Mouse (Mus musculus) 3T3-L1 (cell line): ENCODE measurements around the gene Taok1.

Source experiments
- DNase-seq: peaks from one replicate; pipeline ENCODE4 v3.0.0-alpha.2; 2015; ENCODE audit warnings: low read depth, low spot score

Gene Taok1

DNA sequence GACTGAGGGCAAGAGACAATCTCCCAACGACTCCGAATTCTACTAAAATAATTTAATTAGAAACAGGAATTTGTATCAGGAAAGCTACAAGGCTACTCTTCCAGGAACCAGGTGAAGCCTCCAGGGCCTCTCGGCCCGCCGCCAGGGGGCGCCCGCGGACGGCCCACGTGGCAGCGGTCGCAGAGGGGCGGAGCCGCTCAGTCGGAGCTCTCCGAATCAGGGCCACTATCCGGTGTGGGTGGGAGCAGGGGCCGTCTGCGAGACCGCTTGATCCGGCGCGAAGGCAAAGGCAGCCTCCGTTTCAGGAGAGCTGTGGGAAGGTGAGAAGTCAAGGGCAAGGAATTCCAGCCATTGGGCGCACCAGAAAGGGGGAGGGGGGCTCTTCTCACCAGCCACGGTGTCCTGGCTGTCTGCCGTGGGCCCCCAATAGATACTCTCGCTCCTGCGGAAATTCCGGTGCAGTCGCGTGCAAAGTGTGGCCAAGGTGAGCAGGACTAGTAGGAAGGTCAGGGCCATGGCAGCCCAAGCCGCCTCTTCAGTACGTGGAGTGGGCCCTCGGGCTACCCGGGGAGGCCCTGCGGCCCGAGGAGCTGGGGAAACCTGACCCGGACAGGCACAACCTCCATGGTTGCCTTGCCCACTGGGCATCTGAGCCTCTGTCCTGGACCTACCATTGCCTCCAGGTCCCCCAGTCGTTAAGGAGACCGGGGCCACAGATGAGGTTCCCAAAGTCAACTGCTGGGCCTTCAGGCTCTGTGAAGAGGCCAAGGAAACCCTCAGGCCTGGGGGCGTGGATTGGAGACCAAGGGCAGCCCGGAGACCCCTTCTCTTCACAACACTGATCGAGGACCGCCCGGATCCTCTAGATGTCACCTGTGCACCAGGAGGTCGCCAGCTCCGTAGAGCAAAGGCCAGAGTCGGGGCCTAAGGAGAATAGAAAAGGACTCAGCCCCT lies 99.3 kb downstream of the Taok1 start:
- DNase-seq = peak; percentile 54

DNA sequence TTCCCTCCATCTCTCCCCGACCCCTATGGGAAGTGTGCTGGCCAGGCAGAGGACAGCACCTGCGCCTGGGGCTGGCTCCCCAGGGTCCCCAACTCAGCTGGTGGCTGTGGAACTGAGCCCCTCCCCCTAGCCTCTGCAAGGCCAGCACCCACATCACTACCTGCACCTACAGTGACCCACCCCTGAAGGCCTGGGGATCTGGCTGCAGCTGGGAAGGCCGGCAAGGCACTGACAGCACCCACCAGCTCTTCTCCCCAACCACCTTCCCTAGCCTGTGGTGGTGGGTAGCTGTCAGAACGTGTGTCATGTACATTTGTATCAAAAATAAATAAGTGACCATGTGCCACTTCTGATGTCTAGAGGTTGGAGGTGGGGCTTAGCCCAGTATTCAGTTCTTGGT lies 100.2 kb downstream of the Taok1 start:
- DNase-seq = no peak

DNA sequence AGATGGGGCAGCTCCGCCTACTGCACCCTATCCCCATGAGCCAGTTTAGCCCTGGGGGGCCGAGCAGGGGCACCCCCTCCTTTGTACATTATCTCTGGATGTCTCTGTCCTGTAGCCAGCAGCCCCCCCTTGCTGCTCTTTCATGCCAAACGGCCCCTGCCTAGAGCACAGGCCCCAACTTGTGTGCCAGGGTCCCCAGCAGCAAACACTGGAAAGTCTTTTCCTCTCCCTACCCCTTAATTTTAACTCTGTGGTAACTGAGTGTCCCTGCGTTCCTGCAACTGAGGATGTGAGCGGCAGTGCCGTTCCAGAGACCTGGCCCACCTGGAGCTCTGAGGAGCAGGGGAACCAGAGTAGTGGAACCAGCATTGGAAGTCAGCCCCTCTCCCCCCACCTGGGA lies 100.7 kb downstream of the Taok1 start:
- no peak for DNase-seq

DNA sequence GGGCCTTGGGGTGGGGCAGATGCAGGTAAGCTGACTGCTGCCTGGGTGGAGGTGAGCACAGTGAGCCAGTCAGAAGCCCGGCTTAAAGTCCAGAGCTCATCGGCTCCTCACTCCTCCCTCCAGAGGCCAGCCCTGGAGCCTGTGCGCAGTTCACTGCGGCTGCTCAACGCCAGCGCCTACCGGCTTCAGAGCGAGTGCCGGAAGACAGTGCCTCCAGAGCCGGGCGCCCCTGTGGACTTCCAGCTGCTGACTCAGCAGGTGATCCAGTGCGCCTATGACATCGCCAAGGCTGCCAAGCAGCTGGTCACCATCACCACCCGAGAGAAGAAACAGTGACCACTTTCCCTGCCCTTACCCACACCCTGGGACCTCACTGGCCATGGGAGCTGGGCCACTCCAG lies 101.3 kb downstream of the Taok1 start:
- no peak for DNase-seq

DNA sequence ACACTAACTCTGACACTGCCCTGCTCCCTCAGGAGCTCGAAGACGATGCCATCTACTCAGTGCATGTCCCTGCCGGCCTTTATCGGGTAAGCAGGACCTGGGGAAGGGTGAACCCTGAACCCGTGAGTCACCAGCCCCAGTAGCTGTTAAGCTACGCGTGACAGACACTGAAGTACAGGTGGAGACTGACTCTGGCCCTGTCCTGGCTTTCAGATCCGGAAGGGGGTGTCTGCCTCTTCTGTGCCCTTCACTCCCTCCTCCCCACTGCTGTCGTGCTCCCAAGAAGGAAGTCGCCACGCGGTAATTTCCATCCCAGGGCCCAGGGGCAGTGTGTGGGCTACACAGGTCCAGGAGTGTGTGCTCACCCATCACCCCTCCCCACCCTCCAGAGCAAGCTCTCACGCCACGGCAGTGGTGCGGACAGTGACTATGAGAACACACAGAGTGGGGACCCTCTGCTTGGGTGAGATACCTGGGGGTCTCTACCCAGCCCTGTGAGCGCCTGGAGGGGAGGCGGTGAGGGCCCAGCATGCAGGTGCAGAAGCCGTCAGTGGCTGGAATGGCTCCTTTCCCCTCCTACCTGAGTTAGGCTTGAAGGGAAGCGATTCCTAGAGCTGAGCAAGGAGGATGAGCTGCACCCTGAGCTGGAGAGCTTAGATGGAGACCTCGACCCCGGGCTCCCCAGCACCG lies 102.2 kb downstream of the Taok1 start:
- DNase-seq = no peak

DNA sequence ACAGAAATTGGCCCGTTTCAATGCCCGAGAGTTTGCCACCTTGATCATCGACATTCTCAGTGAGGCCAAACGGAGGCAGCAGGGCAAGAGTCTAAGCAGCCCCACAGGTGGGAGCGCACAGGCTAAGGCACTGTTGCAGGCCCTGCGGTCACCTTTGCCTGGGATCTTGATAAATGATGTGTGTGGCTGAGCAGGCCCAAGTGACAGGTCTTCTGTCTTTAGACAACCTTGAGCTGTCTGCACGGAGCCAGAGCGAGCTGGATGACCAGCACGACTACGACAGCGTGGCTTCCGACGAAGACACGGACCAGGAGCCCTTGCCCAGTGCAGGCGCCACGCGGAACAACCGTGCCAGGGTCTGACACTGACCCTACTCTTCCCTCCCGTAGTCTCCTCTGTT lies 103.2 kb downstream of the Taok1 start:
- DNase-seq = no peak

DNA sequence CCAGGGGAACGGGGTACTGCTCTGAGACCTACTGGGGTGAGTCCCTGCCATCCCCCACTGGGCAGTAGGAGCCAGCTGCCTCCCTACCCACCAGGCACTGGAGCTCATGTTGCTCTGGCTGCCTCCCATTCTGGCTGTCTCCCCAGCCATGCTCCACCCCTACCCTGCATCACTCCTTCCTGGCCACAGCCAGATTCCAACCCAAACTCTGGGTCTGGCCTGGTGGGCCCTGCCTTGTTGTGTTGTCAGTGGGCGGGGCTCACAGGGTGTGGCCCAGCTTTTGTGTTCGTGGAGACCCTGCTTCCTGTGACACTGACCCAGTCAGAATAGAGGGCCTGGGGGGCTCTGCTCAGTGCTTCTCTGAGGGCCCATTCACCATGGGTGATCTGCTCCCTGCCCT lies 104.1 kb downstream of the Taok1 start:
- DNase-seq = peak; percentile 70

DNA sequence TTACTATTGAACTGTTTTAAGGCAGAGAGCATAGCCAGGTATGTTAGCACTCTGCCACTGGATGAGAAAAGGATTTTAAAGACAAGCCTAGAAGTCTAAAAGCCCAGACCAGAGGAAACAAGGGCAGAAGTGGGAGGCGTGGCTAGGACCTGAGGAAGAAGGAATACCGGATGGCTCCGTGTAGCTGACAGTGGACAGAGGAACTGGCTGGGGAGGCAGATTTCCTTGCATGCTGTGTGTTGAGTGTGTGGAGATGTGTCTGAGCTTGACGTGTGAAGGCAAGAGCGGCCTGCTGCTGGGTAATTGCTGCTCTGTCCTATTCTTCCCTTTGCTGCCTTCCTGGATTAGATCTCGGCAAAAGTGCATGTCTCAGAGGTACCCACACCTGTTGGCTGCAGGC lies 105.1 kb downstream of the Taok1 start:
- DNase-seq = no peak

DNA sequence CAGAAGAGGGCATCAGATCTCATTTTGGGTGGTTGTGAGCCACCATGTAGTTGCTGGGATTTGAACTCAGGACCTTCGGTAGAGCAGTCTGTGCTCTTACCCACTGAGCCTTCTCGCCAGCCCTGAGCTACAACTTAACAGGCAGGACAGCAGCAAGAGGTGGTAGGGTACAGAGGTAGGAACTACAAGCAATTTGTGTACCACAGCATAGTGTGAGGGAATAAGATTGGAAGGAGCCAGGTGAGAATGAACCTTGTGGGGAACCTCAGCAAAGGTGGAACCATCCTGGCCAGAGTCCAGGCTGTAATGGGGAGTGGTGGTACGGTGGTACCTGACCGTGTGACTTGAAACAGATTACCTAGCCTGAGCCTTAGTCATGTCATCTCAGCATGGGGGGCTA lies 105.6 kb downstream of the Taok1 start:
- DNase-seq = no peak

DNA sequence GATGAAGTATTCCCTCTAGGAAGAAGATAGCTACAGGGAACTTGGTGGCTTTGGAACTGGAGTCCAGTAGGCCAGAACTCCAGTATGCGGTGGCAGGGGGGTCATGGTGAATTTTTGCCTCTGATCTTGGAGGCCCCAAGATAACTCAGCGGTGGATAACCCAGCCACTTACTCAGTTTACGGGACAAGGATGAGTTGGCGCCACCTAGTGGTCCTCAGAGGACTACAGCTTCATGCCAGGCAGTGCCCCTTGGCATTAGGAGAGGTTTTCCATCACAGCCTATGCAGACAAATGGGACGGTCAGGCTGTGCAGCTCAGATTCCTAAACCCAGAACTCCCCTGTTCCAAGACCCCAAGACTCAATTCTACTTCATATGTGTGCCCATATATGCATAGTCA lies 106.2 kb downstream of the Taok1 start:
- DNase-seq = peak; percentile 90

DNA sequence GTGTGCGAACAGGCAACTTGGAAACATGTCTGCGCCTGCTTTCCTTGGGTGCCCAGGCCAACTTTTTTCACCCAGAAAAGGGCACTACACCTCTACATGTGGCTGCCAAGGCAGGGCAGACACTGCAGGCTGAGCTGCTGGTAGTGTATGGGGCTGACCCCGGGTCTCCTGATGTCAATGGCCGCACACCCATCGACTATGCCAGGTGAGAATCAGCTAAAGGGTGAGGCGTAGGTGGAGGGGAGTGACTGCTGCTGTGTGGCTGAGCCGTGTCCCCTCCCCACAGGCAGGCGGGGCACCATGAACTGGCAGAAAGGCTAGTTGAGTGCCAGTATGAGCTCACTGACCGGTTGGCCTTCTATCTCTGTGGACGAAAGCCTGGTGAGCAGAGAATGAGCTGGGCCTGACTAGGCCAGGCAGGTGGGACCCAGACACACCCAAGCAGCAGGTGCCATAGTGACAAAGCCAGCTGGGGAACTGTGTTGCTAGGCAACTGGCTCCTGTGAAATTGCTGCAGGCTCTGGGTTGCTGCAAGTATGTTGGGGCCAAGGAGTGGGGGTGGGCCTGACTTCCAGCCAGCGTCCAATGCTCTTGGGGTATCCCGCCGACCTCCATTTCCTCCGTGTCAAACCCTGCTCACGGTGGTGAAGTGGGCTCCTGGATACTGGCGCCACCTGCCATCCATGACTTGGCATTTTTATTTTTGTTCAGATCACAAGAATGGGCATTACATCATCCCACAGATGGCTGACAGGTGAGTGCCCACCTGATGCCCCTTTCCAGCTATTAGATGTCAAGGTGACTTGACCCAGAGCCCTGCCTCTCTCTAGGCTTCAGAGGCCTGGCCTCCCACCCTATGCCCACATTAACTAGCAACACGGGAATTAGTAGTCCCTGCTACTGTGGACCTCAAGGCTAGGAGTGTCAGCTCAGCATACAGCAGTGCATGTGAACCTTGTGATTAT lies 107.0 kb downstream of the Taok1 start:
- no peak for DNase-seq

DNA sequence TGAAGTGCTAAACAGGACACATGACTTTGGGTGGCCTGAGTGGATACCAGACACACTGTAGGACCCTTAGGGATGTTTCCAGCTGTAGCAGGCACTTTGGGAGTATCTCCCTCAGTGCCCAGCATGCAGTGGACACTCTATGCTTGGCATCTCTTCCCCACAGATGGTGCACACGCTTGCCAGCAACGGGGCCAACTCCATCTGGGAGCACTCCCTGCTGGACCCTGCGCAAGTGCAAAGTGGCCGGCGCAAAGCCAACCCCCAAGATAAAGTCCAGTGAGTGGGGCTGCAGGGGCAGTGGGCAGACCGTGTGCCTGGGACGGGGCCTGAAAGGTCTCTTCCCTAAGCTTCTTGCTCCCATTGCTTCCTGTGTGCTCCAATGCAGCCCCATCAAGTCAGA lies 108.3 kb downstream of the Taok1 start:
- no peak for DNase-seq

DNA sequence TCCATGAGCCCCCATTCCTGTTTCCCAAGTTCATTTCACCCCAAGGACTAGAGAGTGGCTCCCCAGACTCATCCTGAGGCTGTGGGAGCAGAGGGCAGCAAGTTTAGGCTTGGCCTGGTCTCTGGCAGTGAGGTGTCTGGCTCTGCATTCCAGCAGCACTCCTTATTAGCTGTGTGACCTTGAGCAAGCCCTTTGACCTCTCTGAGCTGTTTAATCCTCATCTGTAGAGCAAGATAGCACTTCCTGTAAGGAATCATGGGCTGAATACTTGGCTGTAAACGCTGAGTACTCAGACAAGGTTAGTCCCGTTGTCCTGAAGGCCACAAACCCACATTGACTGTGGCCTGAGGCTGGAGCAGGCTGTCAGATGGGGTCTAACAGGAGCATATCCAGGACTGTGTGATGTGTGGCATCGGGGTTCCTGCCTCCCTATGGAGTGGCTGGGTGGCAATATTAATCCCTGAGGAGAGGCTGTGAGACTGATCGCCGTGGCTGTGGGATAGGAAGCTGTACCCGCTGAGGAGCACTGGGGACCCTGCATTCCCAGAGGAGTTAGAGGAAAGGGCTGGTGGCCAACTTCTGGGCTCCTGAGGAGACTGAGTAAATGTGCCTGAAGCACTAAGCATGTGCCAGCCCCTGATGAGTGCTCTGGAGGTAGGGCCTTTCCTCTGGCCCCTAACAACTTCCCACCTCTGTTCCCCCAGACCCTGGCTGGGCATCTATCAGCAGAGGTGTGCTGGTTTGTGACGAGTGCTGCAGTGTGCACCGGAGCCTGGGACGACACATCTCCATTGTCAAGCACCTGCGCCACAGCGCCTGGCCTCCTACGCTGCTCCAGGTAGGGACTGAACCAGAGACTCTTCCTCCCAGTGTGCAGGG lies 109.1 kb downstream of the Taok1 start:
- DNase-seq = no peak

DNA sequence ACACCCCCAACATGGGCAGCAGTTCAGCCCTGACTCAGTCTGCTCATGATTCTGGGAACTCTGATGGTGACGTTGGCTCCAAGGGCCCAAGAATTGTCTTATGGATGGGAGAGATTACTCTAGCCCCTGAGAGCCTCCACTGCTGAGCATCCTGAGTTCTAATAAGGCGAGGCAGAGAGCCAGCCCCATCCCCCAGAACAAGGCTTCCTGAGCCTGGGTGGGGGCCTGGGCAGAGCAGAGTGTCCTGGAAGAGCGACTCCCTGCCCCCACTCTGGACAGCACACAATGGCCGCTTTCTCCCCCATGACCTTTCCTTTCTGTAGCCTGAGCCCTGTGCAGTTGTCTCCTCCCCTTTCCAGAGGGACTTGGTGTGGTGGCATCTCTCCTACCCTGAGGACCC lies 109.8 kb downstream of the Taok1 start:
- no peak for DNase-seq

DNA sequence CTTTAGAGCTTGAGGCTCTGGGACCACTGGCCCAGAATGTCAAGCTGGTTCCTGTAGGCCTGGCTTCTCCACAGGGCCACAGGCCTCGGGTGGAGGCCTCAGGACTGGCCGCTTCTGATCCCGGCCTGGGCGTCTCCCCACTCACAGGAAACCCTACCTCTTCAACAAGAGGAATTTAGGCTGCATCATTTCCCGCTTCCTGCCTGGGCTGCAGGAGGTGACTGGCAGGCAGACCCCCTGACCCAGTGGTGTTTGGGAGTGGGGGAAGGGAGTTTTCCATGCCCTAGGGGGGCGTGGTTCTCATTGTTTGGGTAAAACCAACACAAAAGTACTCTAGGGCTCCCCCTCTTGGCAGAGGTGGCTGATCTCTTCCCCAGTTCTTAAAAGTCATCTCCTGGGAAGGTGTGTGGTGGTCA lies 110.3 kb downstream of the Taok1 start:
- DNase-seq = peak; percentile 79

DNA sequence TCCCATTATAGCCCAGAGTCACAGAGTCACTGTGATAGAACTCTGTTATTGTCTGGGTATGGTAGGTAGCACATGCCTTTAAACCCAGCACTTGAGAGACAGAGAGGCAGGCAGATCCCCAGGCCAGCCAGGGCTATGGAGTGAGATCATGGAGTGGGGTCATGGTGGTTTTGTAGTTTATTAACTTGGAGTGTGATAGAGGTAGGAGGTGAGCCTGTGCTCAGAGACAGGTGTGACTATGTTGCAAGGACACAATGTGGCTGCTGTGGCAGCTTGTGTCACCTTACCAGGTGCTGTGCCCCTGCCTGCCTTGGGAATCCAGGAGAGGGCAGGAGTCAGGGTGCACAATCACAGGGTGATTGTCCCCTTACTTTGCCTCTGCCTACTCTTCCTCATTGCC lies 112.1 kb downstream of the Taok1 start:
- no peak for DNase-seq

DNA sequence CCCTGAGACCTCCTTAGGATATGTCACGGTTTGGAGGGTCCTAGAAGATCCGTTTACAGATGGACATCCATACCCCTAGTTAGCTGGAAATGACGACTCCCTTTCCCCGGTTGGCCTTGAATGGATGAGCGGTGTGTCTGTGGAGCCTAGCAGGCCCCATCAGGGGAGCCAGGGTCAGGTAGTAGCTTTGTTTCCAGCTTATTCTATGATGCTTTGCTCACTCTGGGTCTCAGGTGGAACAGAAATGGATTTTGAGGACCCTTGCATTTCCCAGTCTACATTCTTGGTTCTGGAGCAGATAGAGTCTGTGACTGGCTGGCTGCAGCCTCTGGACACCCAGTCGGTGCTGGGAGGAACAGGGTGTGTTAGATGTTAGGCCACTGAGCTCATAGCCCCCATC lies 112.8 kb downstream of the Taok1 start:
- no peak for DNase-seq

DNA sequence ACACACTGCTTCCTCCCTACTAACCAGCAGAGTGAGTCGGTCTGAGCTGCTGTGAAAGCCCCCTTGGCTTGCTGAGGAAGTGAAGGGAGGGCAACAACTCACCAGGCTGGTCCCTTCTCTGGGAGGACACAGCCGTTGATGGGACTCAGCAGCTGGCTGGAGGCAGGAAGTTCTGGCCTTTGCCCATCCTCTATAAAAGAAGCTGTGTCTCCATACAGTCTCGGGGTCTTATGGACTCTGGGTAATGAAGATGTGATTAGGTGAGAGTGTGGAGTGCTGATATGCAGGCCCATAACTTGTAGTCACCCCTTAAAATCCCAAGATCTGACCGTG lies 113.3 kb downstream of the Taok1 start:
- no peak for DNase-seq

DNA sequence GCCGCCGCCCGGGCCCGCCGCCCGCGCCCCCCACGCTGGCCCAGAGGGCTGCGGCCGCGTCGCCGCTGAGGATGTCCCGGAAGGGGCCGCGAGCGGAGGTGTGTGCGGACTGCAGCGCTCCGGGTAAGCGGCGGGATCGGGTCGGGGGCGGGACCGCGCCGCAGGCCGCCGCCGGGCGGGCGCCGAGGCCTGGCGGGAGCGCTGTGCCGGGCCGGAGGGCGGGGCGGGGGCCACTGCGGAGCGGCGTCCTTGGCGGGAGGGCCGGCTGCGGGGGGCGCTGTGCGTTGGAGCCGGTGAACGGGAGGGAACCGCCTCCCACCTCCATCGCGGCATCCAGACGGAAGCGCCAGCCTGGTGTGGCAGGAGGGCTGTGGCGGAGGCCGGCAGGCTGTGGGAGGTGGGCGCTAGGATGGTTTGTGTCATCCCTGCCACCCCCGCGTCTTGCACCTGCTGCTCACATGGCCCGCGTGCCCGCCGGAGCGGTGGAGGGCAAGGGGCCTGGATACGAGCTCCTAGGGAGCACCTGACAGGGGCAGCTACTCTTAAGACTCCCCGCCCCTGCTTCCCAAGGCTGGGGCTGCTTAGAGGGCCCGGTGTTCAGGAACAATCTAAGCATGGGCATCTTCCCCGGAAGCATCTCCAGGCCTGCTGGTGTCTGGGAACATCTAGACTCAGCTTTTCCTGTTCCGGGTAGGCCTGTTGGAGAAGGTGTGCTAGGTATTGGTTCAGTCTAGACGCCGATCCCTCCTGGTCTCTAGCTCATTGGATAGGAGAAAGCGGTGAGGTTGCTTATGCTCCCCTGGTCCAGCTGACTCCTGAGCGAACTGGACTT lies 113.9 kb downstream of the Taok1 start, which contains the start of gene Git1:
TSS of gene Git1 (plus strand) at position 51 of the 832 bp plus-strand sequence.
- DNase-seq = peak; percentile 70

DNA sequence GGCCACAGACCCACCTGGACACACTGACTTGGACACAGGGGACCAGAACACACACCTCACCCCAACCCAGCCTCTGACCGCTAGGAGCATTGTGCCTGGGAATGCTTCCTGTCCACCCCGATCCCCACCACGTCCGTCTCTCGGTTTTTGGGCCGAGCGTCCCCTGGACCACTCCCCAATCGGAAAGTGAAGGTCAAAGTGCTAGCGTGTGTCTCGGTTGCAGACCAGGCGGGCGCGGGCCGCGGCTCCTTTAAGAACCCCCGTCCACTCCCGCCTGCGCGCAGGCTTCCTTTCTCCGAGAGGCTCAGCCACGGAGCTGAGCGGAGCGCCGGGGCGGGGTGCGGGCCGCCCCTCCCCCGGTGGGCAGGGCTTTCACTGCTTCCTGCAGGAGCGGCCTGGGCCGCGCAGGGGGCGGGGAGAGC lies 114.7 kb downstream of the Taok1 start:
- DNase-seq = peak; percentile 87
